Mouse (Mus musculus) CH12.LX (cell line): ENCODE data around the gene Pdcd7. TPM values are rescaled to one million over a fixed set of nuclear protein-coding genes. Genes with fewer than 3 reads are reported as not detected.

Source experiments
- DNase-seq: peaks from one replicate; pipeline ENCODE4 v3.0.0-alpha.2; 2013; ENCODE audit errors: extremely low read depth
- H3K27ac ChIP-seq: 2 replicates; pipeline ENCODE4 v1.5.1; 2012; ENCODE audit warnings: low read depth, mild to moderate bottlenecking, control low read depth, moderate library complexity; ENCODE audit not compliant: insufficient read depth
- H3K27me3 ChIP-seq: replicated peaks from 2 replicates; pipeline ENCODE3; 2012; ENCODE audit warnings: inconsistent platforms
- H3K36me3 ChIP-seq, 2 experiments: replicated peaks in 1 of 2; 2 replicates each; pipeline versions ENCODE3 to v1.6.1; 2012; ENCODE audit warnings: inconsistent platforms in 1 of 2, low read length in 1 of 2, mild to moderate bottlenecking in 1 of 2, mixed read lengths in 1 of 2, moderate library complexity in 1 of 2; ENCODE audit not compliant: control insufficient read depth in 1 of 2, insufficient read depth in 1 of 2
- H3K4me1 ChIP-seq, 2 experiments: 2 replicates each; pipeline ENCODE4 v1.6.1; 2012; ENCODE audit warnings: inconsistent platforms in 1 of 2, moderate library complexity in 1 of 2; ENCODE audit not compliant: insufficient read depth in 2 of 2, control insufficient read depth in 1 of 2
- H3K4me2 ChIP-seq: 2 replicates; pipeline ENCODE4 v1.6.1; 2012; ENCODE audit warnings: low read depth, mild to moderate bottlenecking, control low read depth; ENCODE audit not compliant: poor library complexity, insufficient read depth, severe bottlenecking
- H3K4me3 ChIP-seq, 3 experiments: fragments of 150-350 bp in 1 of 3; sonication (generic) in 1 of 3; replicated peaks in 1 of 3; 2 replicates each; pipeline versions ENCODE3 to v1.5.1; 2011 to 2012; ENCODE audit warnings: low read depth in 2 of 3, low read length in 2 of 3, mild to moderate bottlenecking in 2 of 3, moderate library complexity in 2 of 3, control low read depth in 1 of 3, improper control_type of control experiment in 1 of 3, inconsistent platforms in 1 of 3, mixed read lengths in 1 of 3; ENCODE audit not compliant: poor library complexity in 1 of 3
- H3K79me2 ChIP-seq: replicated peaks from 2 replicates; pipeline ENCODE4 v1.6.1; 2012; ENCODE audit warnings: mild to moderate bottlenecking, moderate library complexity; ENCODE audit not compliant: control insufficient read depth, poor library complexity, insufficient read depth, severe bottlenecking; ENCODE audit errors: extremely low read depth
- H3K9ac ChIP-seq: 2 replicates; pipeline ENCODE4 v1.6.1; 2012; ENCODE audit warnings: low read depth, mild to moderate bottlenecking, control low read depth, moderate library complexity; ENCODE audit not compliant: insufficient read depth
- H3K9me3 ChIP-seq: replicated peaks from 2 replicates; pipeline ENCODE3; 2012; ENCODE audit warnings: low read length, inconsistent platforms, mixed read lengths
- CHD2 ChIP-seq: IDR thresholded peaks from 2 replicates; pipeline ENCODE4 v1.6.1; 2011; ENCODE audit warnings: low read length, improper control_type of control experiment
- ETS1 ChIP-seq: conservative IDR thresholded peaks from 2 replicates; pipeline ENCODE4 v1.6.1; 2012; ENCODE audit warnings: low read depth, mild to moderate bottlenecking, inconsistent platforms, low read length, improper control_type of control experiment, moderate library complexity
- GABPA ChIP-seq: IDR thresholded peaks from 2 replicates; pipeline ENCODE4 v1.6.1; 2012; ENCODE audit warnings: low read depth, low read length, improper control_type of control experiment, inconsistent platforms; ENCODE audit not compliant: insufficient replicate concordance
- IRF4 ChIP-seq: IDR thresholded peaks from 2 replicates; pipeline ENCODE4 v1.6.1; 2014; ENCODE audit warnings: low read depth, mild to moderate bottlenecking, inconsistent platforms, low read length, improper control_type of control experiment
- JUN ChIP-seq: IDR thresholded peaks from 2 replicates; pipeline ENCODE4 v1.6.1; 2011; ENCODE audit warnings: low read depth, mild to moderate bottlenecking, low read length, improper control_type of control experiment, moderate library complexity; ENCODE audit not compliant: insufficient read depth
- KAT2A ChIP-seq: IDR thresholded peaks from 2 replicates; pipeline ENCODE4 v1.6.1; 2012; ENCODE audit warnings: low read length, improper control_type of control experiment, inconsistent platforms; ENCODE audit not compliant: insufficient replicate concordance
- MAFK ChIP-seq: IDR thresholded peaks from 2 replicates; pipeline ENCODE4 v1.6.1; 2011; ENCODE audit warnings: low read length, improper control_type of control experiment; ENCODE audit not compliant: insufficient replicate concordance
- MAX ChIP-seq: IDR thresholded peaks from 2 replicates; pipeline ENCODE4 v1.6.1; 2011; ENCODE audit warnings: low read length, improper control_type of control experiment
- MXI1 ChIP-seq: IDR thresholded peaks from 2 replicates; pipeline ENCODE4 v1.6.1; 2011; ENCODE audit warnings: mild to moderate bottlenecking, low read depth, low read length, improper control_type of control experiment
- NELFE ChIP-seq: IDR thresholded peaks from 2 replicates; pipeline ENCODE4 v1.6.1; 2011; ENCODE audit warnings: low read depth, low read length, improper control_type of control experiment
- NRF1 ChIP-seq: IDR thresholded peaks from 2 replicates; pipeline ENCODE4 v1.6.1; 2014; ENCODE audit warnings: low read depth, mild to moderate bottlenecking, inconsistent platforms, low read length, improper control_type of control experiment, moderate library complexity
- PAX5 ChIP-seq: IDR thresholded peaks from 2 replicates; pipeline ENCODE4 v1.6.1; 2012; ENCODE audit warnings: low read length, inconsistent platforms, mixed read lengths
- POLR2A ChIP-seq: IDR thresholded peaks from 2 replicates; pipeline ENCODE4 v1.6.1; 2011; ENCODE audit warnings: low read depth, mild to moderate bottlenecking, improper control_type of control experiment, low read length
- RAD21 ChIP-seq: IDR thresholded peaks from 2 replicates; pipeline ENCODE4 v1.6.1; 2011; ENCODE audit warnings: low read depth, mild to moderate bottlenecking, low read length, improper control_type of control experiment, moderate library complexity
- RCOR1 ChIP-seq: conservative IDR thresholded peaks from 2 replicates; pipeline ENCODE4 v1.6.1; 2012; ENCODE audit warnings: low read depth, mild to moderate bottlenecking, inconsistent platforms, low read length, improper control_type of control experiment
- TBP ChIP-seq: conservative IDR thresholded peaks from 2 replicates; pipeline ENCODE4 v1.6.1; 2011; ENCODE audit warnings: low read depth, low read length, improper control_type of control experiment
- USF2 ChIP-seq: conservative IDR thresholded peaks from 2 replicates; pipeline ENCODE4 v1.6.1; 2011; ENCODE audit warnings: low read depth, low read length, improper control_type of control experiment
- ZKSCAN1 ChIP-seq: IDR thresholded peaks from 2 replicates; pipeline ENCODE4 v1.6.1; 2012; ENCODE audit warnings: low read depth, inconsistent platforms, low read length, improper control_type of control experiment, borderline replicate concordance
- ZMIZ1 ChIP-seq: IDR thresholded peaks from 2 replicates; pipeline ENCODE4 v1.6.1; 2012; ENCODE audit warnings: low read depth, mild to moderate bottlenecking, inconsistent platforms, low read length, improper control_type of control experiment
- ZNF384 ChIP-seq: IDR thresholded peaks from 2 replicates; pipeline ENCODE4 v1.6.1; 2012; ENCODE audit warnings: low read depth, low read length, improper control_type of control experiment, inconsistent platforms
- dilution Hi-C: fragments of 300-500 bp; cut with MboI; formaldehyde crosslinking; loops from 2 replicates; pipeline ENCODE4 v1.14.3; 2020; ENCODE audit warnings: low sequenced_read_pairs; ENCODE audit not compliant: extremely low pct_unique_long_range_greater_than_20kb, extremely low pct_ligation_motif_present
- in situ Hi-C: fragments of 300-500 bp; cut with MboI; formaldehyde crosslinking; loops from 3 replicates; pipeline ENCODE4 v1.14.3; 2019; ENCODE audit warnings: low sequenced_read_pairs, low pct_ligation_motif_present, low pct_unique_long_range_greater_than_20kb, mixed read lengths
- polyA plus RNA-seq: library from polyadenylated mRNA; unstranded; fragments of >175 nt; gene quantifications from 2 replicates; pipeline ENCODE4 v1.2.1, GENCODE M21; 2012; ENCODE audit warnings: low read depth; ENCODE audit not compliant: insufficient read length
- total RNA-seq, 2 experiments: library from RNA; depleted of rRNA; stranded (reverse); fragments of 300-350 nt in 1 of 2; fragments of >200 nt in 1 of 2; gene quantifications; 2 replicates each; pipeline ENCODE4 v1.2.3; 2012 to 2014

Gene Pdcd7
- total and polyA plus RNA-seq, 3 experiments, result 13.1 to 20.6 (median 14.5) TPM

DNA sequence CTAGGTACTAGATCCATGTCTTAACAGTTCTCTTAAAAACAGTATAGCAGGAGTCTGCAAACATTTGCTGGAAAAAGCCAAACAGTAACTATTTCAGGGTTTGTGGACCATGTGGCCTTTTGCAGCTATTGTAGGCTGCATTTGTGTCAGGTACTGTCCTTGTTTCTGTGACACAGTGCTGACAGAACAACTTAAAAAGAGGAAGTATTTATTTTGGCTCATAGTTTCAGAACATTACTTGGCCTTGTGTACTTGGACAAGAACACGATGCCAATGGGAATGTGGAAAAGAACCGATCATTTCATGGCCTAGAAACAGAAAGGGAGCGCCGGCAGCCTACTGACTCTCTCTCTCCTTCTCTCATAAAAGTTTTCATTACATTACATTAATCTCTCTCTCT is 42.3 kb upstream of the Pdcd7 start:
- Histone ChIP-seq H3K4me2 (no peak overlapping the region), H3K9me3 (no peaks in the 10 kb centered on the region), H3K27me3 (no peaks in the 10 kb centered on the region), H3K79me2 (no peaks in the 10 kb centered on the region), H3K4me1 (peaks cover 3 to 5% of the 10 kb centered on the region in 2 experiments; a peak in 1 of 4 replicates), H3K9ac (no peak overlapping the region), H3K36me3 (peaks cover 34 to 78% of the 10 kb centered on the region in 2 experiments), H3K27ac (no peak overlapping the region), H3K4me3 (no peak overlapping the region)
- dilution Hi-C loops (no loop called here), in situ Hi-C loops (no loop called here)
- DNase-seq, result no peak
- TF ChIP-seq TBP, result no peak
- TF ChIP-seq ZMIZ1, result no peak
- TF ChIP-seq ZNF384, result no peak
- no peak for TF ChIP-seq NRF1
- TF ChIP-seq IRF4, result no peak
- no peak for TF ChIP-seq ZKSCAN1
- no peak for TF ChIP-seq RCOR1
- TF ChIP-seq KAT2A, result no peak
- TF ChIP-seq MXI1, result no peak
- no peak for TF ChIP-seq JUN
- TF ChIP-seq CHD2, result no peak

DNA sequence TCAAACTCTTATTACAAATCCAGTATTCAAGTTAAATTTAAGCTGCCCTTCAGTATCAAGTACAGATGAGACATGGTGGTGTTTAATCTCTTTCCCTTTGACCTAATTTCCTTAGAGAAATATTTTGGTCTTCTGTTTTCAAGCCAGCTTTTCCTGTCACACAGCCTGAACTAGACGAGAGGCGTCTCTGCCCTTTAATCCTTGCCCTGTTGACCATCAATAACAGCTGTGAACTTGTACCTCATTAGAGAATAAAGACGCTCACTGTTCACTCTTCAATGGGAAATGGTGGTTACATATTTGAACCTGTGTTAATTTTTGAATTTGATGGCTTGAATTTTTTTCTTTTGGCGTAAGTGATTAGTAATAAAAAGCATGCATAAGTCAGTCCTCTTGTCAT is 41.6 kb upstream of the Pdcd7 start:
- no peak overlapping the region for H3K27ac ChIP-seq

More for the DNA sequence above, 41.6 kb upstream of the Pdcd7 start:
- Histone ChIP-seq H3K4me1 (peaks cover 3 to 5% of the 10 kb centered on the region in 2 experiments; a peak in 1 of 4 replicates), H3K27me3 (no peaks in the 10 kb centered on the region), H3K4me2 (no peak overlapping the region), H3K4me3 (no peak overlapping the region), H3K79me2 (no peaks in the 10 kb centered on the region), H3K36me3 (peaks cover 39 to 78% of the 10 kb centered on the region in 2 experiments), H3K9me3 (no peaks in the 10 kb centered on the region), H3K9ac (no peak overlapping the region)
- no peak for DNase-seq
- dilution Hi-C loops (no loop called here), in situ Hi-C loops (no loop called here)
- TF ChIP-seq ETS1 (no peak), GABPA (no peak), PAX5 (no peak), ZNF384 (no peak), NELFE (no peak), KAT2A (no peak), ZMIZ1 (no peak), USF2 (no peak), MAX (no peak), RAD21 (no peak), RCOR1 (no peak), POLR2A (no peak), MAFK (no peak), TBP (no peak)
